ENCODE assay signal across 7 mouse cellular contexts in the genomic region with DNA sequence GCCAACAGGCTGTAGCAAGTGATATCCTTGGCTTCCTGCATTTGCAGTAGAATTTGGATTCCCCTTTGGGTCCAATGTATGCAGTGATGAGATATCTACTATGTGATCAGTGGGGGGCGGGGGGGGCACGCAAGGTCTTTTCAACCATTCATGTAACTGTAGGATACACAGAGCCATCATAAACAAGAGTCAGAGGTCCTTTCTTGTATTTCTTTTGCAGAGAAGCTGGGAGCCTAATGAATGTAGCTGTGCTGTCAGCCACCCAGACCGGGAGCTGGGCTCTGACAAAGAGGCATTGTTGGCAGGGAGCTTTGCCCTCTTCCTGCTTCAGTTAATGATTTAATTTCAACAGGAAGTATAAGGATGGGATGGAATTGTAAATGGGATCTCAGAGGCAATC. TPM values are rescaled to one million over a fixed set of nuclear protein-coding genes. Genes with fewer than 3 reads are reported as not detected.
DNase-seq lines count a peak whose midpoint lies in the region; ATAC-seq and TF ChIP-seq lines count a peak whose summit lies in the region.

No protein-coding gene starts in this region.

- peak; percentile 84 for DNase-seq in brain, embryonic 14.5 days (ENCODE audit: low read depth)
- peak; percentile 32 for DNase-seq in embryonic facial prominence, embryonic 11.5 days (ENCODE audit: low spot score)
- peak; percentile 49 for DNase-seq in hindbrain, postnatal 0 days (ENCODE audit: low spot score)
- DNase-seq in adrenal gland, adult (ENCODE audit: inconsistent age in 2 of 2, low spot score in 1 of 2) = no peak
- no peak for DNase-seq in heart, postnatal 10 days
- no peak for DNase-seq in heart, adult 11 months

- 19% methylated on average over 3 of the region's 3 CpGs for WGBS in embryonic facial prominence, embryonic 11.5 days
- WGBS in hindbrain, postnatal 0 days = 14% methylated on average over 3 of the region's 3 CpGs
- 40% methylated on average over 3 of the region's 3 CpGs for whole genome bisulfite sequencing in midbrain, embryonic 15.5 days

- no peak overlapping the region for H3K4me3 ChIP-seq in embryonic facial prominence, embryonic 11.5 days (ENCODE audit: low read depth, low read length)
- H3K4me3 ChIP-seq in hindbrain, postnatal 0 days (ENCODE audit: low read length) = no peak overlapping the region
- H3K4me3 ChIP-seq in midbrain, embryonic 15.5 days = no peak overlapping the region

- ATAC-seq in embryonic facial prominence, embryonic 11.5 days (replicated peaks; ENCODE audit: insufficient number of reproducible peaks, low FRiP score, low TSS enrichment, low read depth) = no peak
- ATAC-seq in hindbrain, postnatal 0 days = peak; percentile 36; the same call in 1 of the 2 replicates
- ATAC-seq in midbrain, embryonic 15.5 days (replicated peaks) = 0 out of 2 replicates have a peak, but pooled peaks have one; percentile 25

- TF ChIP-seq POLR2A in brain, embryonic 14.5 days (IDR thresholded peaks at IDR 0.05; ENCODE audit: borderline replicate concordance, extremely low read depth, insufficient read depth, insufficient read length, poor library complexity, severe bottlenecking) = no peak

- no peak overlapping the region for H3K27ac ChIP-seq in embryonic facial prominence, embryonic 11.5 days (replicated peaks; ENCODE audit: low read depth, low read length)
- peak overlapping the region; percentile 69 for H3K27ac ChIP-seq in hindbrain, postnatal 0 days
- peak overlapping the region; percentile 14; the same call in 1 of the 2 replicates for H3K27ac ChIP-seq in midbrain, embryonic 15.5 days

- no peak overlapping the region for H3K9ac ChIP-seq in embryonic facial prominence, embryonic 11.5 days (replicated peaks; ENCODE audit: low read length)
- no peak overlapping the region for H3K9ac ChIP-seq in hindbrain, postnatal 0 days (replicated peaks; ENCODE audit: low read length)
- H3K9ac ChIP-seq in midbrain, embryonic 15.5 days = no peak overlapping the region

- H3K36me3 ChIP-seq in embryonic facial prominence, embryonic 11.5 days (replicated peaks; ENCODE audit: control insufficient read depth, insufficient read depth, low read depth, low read length) = no peaks in the 10 kb centered on the region
- H3K36me3 ChIP-seq in hindbrain, postnatal 0 days (ENCODE audit: insufficient read depth, low read length) = no peaks in the 10 kb centered on the region
- H3K36me3 ChIP-seq in midbrain, embryonic 15.5 days (replicated peaks) = no peaks in the 10 kb centered on the region

- intact Hi-C loops in heart, postnatal 10 days (cut with DNase I) = no loop called here

- H3K4me1 ChIP-seq in embryonic facial prominence, embryonic 11.5 days (ENCODE audit: control insufficient read depth, insufficient read depth, low read length) = no peaks in the 10 kb centered on the region
- H3K4me1 ChIP-seq in hindbrain, postnatal 0 days (ENCODE audit: insufficient read depth, low read length) = peaks cover 6% of the 10 kb centered on the region; the same call in 1 of the 2 replicates
- 0 out of 2 replicates have a peak, but pooled peaks cover 2% of the 10 kb centered on the region for H3K4me1 ChIP-seq in midbrain, embryonic 15.5 days

- H3K27me3 ChIP-seq in embryonic facial prominence, embryonic 11.5 days (ENCODE audit: control insufficient read depth, insufficient read depth, low read length) = no peaks in the 10 kb centered on the region
- no peaks in the 10 kb centered on the region for H3K27me3 ChIP-seq in hindbrain, postnatal 0 days (ENCODE audit: insufficient read depth, low read length)
- no peaks in the 10 kb centered on the region for H3K27me3 ChIP-seq in midbrain, embryonic 15.5 days (replicated peaks)

- H3K4me2 ChIP-seq in embryonic facial prominence, embryonic 11.5 days (ENCODE audit: low read depth, low read length) = no peak overlapping the region
- no peak overlapping the region for H3K4me2 ChIP-seq in hindbrain, postnatal 0 days (ENCODE audit: low read depth, low read length)
- no peak overlapping the region for H3K4me2 ChIP-seq in midbrain, embryonic 15.5 days

- no peaks in the 10 kb centered on the region for H3K9me3 ChIP-seq in embryonic facial prominence, embryonic 11.5 days (replicated peaks; ENCODE audit: control insufficient read depth, low read length)
- no peaks in the 10 kb centered on the region for H3K9me3 ChIP-seq in hindbrain, postnatal 0 days (ENCODE audit: low read length)
- no peaks in the 10 kb centered on the region for H3K9me3 ChIP-seq in midbrain, embryonic 15.5 days

- no peak for TF ChIP-seq CTCF in brain, embryonic 14.5 days (IDR thresholded peaks at IDR 0.05; ENCODE audit: borderline replicate concordance, extremely low read depth, insufficient read depth, insufficient read length)
- no peak for TF ChIP-seq CTCF in hindbrain, postnatal 0 days (IDR thresholded peaks at IDR 0.05; ENCODE audit: low read depth)

RNA-seq across cellular contexts. Expression of a gene that starts 52.7 kb away (rescaled TPM):
- 57.3 and 58.6 TPM in 2 replicates for polyA plus RNA-seq in brain, embryonic 14.5 days (2012; rRNA removed)
- polyA plus RNA-seq in embryonic facial prominence, embryonic 11.5 days (2014; fragmentation: Nextera tagmentation; extraction: Ambion mirVana) = 47.8 and 53.4 TPM in 2 replicates
- total RNA-seq in hindbrain, postnatal 0 days (2014; rRNA removed) = 47.4 and 47.9 TPM in 2 replicates
- polyA plus RNA-seq in hindbrain, postnatal 0 days (2015; fragmentation: Nextera tagmentation; extraction: Ambion mirVana) = 29.5 and 32.5 TPM in 2 replicates
- 42.1 and 43.9 TPM in 2 replicates for polyA plus RNA-seq in midbrain, embryonic 15.5 days (2015; fragmentation: Nextera tagmentation; extraction: Ambion mirVana)
- 10 to 100 TPM; 23.1 to 24.1 TPM for total RNA-seq in heart, postnatal 10 days (2021)

Comparison
In these comparisons a context has a peak if more than half of its experiments do, and no peak if none do; other contexts are left out.
1. DNase-seq: peak in brain, embryonic 14.5 days (single experiment), embryonic facial prominence, embryonic 11.5 days (single experiment) and hindbrain, postnatal 0 days (single experiment); none in adrenal gland, adult (0 of 2), heart, postnatal 10 days (0 of 2) and heart, adult 11 months (single experiment).